Mouse (Mus musculus) neural tube, embryonic 12.5 days (tissue): ENCODE measurements at regions not wholly inside any gene's neighbourhood (a gene's known extent, or its start where the extent isn't known, plus 50 kb on each side); places are given as distances from the start of the nearest gene placed in this dataset.

ENCODE experiments used
- ATAC-seq: fragments of 200-750 bp; cut with Nextera tagmentation; 2 replicates; pipeline ENCODE4 v1.8.0; 2017; ENCODE audit warnings: low read depth, mild to moderate bottlenecking, moderate TSS enrichment, moderate library complexity; ENCODE audit not compliant: low FRiP score
- H3K27ac ChIP-seq: fragments of 300-500 bp; sonication (generic); 2 replicates; pipeline ENCODE4 v1.5.1; 2016
- H3K27me3 ChIP-seq: fragments of 300-500 bp; sonication (generic); replicated peaks from 2 replicates; pipeline ENCODE4 v1.6.1; 2016; ENCODE audit warnings: mild to moderate bottlenecking
- H3K36me3 ChIP-seq: fragments of 300-500 bp; sonication (generic); 2 replicates; pipeline ENCODE4 v1.6.1; 2016; ENCODE audit warnings: mild to moderate bottlenecking
- H3K4me1 ChIP-seq: fragments of 300-500 bp; sonication (generic); 2 replicates; pipeline ENCODE4 v1.6.1; 2016
- H3K4me2 ChIP-seq: fragments of 300-500 bp; sonication (generic); replicated peaks from 2 replicates; pipeline ENCODE4 v1.6.1; 2016; ENCODE audit warnings: mild to moderate bottlenecking
- H3K4me3 ChIP-seq: fragments of 300-500 bp; sonication (generic); 2 replicates; pipeline ENCODE4 v1.5.1; 2016
- H3K9ac ChIP-seq: fragments of 300-500 bp; sonication (generic); 2 replicates; pipeline ENCODE4 v1.6.1; 2016; ENCODE audit warnings: mild to moderate bottlenecking
- H3K9me3 ChIP-seq: fragments of 300-500 bp; sonication (generic); 2 replicates; pipeline ENCODE4 v1.6.1; 2016; ENCODE audit warnings: mild to moderate bottlenecking
- WGBS: fragments of 180-500 bp; shearing (Covaris S2); methylation state at CpG from one replicate; pipeline ENCODE4 v1.1.7; 2016; 5-methylcytosine and 5-hydroxymethylcytosine counted together

DNA sequence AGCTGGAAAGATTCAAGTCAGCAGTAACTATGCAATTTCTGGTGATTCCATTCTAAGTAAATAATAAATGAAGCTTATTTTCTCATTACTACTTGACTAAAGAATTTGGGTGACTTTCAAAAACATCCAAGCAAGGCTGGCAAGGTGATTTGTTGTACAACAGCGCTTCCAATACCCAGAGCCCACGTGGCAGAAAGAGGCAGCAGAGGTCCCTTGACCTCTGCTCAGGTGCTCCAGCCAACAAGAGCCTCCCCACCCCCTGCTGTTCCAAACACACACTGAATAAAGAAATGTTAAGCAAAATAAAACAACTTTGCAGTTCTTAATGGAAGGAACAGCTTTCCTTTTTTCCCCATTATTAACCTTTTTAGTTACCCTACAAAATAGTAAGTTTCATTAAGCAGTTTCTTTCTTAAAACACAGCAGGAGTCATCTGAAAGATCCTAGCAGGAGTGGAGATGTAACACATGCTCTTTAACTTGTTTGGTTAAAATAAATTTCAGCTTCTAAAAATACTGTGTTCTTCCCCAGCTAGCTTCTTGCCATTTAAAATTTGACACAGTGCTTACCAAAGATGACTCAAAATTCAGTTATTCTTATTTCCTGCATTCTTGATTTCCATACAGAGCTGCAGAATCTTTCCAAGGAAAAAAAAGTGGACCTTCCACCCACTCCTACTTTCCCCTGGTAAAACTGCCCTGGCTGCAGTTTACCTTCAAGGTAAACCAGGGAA lies 92.3 kb upstream of the Tbl1xr1 start:
- no peak overlapping the region for H3K4me3 ChIP-seq
- no peaks in the 10 kb centered on the region for H3K36me3 ChIP-seq
- H3K4me1 ChIP-seq = no peaks in the 10 kb centered on the region
- H3K9me3 ChIP-seq = no peaks in the 10 kb centered on the region
- no peak overlapping the region for H3K4me2 ChIP-seq
- no peak for ATAC-seq
- no peaks in the 10 kb centered on the region for H3K27me3 ChIP-seq
- no peak overlapping the region for H3K27ac ChIP-seq
- H3K9ac ChIP-seq = no peak overlapping the region
- WGBS = 43% methylated on average over 2 of the region's 2 CpGs

DNA sequence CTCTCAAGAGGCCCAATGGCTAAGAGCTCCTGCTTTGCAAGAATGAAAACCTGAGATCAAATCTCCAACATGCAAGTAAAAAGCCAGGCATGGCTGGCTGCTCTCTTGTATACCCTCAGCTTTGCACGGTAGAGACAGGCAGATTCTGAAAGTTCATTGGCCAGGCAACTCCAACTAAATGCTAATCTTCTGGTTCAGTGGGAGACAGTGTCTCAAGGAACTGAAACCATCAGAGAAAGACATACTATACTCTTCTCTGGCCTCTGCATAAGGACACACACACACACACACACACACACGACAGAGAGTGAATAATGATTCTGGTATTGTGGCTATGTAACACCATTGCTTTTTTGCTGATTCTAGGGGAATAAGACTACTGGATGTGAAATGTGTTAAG lies 91.6 kb upstream of the Tbl1xr1 start:
- H3K4me2 ChIP-seq = no peak overlapping the region
- H3K4me1 ChIP-seq = no peaks in the 10 kb centered on the region
- no peaks in the 10 kb centered on the region for H3K27me3 ChIP-seq
- no peak overlapping the region for H3K9ac ChIP-seq
- H3K36me3 ChIP-seq = no peaks in the 10 kb centered on the region
- no peak for ATAC-seq
- WGBS = 74% methylated on average over 2 of the region's 2 CpGs
- no peak overlapping the region for H3K27ac ChIP-seq
- H3K4me3 ChIP-seq = no peak overlapping the region
- H3K9me3 ChIP-seq = no peaks in the 10 kb centered on the region

DNA sequence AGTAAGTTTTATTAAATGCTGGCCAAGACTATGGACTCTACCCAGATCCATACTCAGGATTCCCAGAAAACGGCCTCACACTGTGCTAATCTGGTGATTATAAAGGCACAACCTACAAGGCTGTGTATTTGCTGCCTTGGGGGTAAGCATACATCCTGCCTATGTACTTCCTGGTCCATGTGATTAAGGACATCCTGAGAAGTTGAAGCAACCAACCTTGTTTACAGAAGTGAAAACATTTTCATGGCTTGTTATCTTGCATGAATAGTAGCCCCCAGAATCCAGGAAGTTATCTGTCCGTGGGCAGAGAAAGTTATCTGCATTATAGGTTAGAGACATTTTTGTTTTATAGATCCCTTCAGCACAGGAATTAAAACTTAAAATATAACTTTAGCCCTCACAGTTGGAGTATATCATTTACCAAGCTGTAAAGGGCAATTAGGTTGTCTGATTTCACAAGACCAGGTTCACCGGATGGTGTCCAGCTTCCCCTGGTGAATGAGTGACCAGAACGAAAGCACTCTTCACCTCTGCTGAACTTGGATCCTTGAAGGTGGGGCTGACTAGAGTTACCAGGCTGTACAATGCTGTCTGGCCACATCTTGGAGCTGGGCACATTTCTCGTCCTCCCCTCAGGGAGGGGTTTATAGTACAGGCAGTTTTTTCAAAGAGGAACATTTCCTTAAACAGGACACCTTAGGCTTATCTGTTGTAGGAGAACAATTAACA lies 90.1 kb upstream of the Tbl1xr1 start:
- Histone ChIP-seq H3K9me3 (no peaks in the 10 kb centered on the region), H3K27me3 (no peaks in the 10 kb centered on the region), H3K4me3 (no peak overlapping the region), H3K4me1 (no peaks in the 10 kb centered on the region), H3K9ac (no peak overlapping the region), H3K27ac (no peak overlapping the region), H3K4me2 (no peak overlapping the region), H3K36me3 (no peaks in the 10 kb centered on the region)
- ATAC-seq = no peak
- WGBS = 85% methylated on average over 5 of the region's 5 CpGs

DNA sequence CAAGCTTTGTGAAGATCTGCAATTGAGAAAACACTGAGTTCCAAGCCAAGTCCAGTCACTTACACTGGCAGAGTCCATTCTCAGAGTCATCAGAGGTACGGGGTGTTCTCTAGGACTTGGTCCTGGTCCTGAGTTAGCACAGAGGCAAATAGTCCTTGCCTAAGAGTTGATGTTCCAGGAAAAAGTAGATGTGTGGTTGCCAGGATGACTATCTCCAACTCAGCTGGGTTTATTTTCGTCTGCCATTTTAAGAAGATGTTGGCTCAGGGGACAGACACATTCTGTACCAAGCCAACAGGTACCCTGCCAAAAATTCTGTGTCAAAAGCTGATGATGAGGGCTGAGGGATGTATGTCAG lies 89.6 kb upstream of the Tbl1xr1 start:
- H3K9me3 ChIP-seq = no peaks in the 10 kb centered on the region
- no peaks in the 10 kb centered on the region for H3K4me1 ChIP-seq
- no peaks in the 10 kb centered on the region for H3K36me3 ChIP-seq
- 89% methylated on average over 2 of the region's 2 CpGs for WGBS
- H3K27me3 ChIP-seq = no peaks in the 10 kb centered on the region
- no peak for ATAC-seq
- no peak overlapping the region for H3K4me2 ChIP-seq
- H3K27ac ChIP-seq = no peak overlapping the region
- no peak overlapping the region for H3K4me3 ChIP-seq
- no peak overlapping the region for H3K9ac ChIP-seq

DNA sequence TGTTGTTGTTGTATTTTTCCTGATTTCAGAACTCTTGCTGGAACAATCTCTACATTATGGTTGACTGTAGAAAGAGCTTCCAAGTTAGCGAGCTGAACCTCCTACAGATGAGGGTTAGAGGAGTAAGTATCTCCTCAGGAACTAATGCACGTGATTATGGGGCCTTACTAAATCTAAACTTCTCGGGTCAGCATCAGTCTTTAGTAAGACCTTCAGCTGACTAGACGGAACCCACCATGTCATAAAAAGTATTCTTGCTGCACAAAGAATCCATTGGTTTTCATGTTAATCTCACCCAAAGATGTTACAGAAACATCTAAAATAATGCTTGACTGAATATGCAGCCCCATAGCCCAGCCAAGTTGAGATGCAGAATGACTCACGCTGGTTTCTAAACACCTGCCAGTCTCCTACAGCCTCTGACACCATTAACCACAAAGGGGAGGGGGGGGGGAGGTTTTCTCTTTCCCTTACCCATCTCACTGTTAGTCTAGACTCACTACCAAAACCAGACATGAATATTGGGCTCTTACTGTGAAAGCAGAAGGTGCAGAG lies 88.9 kb upstream of the Tbl1xr1 start:
- H3K9ac ChIP-seq = no peak overlapping the region
- no peak overlapping the region for H3K4me3 ChIP-seq
- no peak overlapping the region for H3K27ac ChIP-seq
- no peaks in the 10 kb centered on the region for H3K27me3 ChIP-seq
- no peaks in the 10 kb centered on the region for H3K9me3 ChIP-seq
- H3K36me3 ChIP-seq = no peaks in the 10 kb centered on the region
- H3K4me2 ChIP-seq = no peak overlapping the region
- WGBS = 88% methylated on average over 5 of the region's 5 CpGs
- no peak for ATAC-seq
- H3K4me1 ChIP-seq = no peaks in the 10 kb centered on the region

DNA sequence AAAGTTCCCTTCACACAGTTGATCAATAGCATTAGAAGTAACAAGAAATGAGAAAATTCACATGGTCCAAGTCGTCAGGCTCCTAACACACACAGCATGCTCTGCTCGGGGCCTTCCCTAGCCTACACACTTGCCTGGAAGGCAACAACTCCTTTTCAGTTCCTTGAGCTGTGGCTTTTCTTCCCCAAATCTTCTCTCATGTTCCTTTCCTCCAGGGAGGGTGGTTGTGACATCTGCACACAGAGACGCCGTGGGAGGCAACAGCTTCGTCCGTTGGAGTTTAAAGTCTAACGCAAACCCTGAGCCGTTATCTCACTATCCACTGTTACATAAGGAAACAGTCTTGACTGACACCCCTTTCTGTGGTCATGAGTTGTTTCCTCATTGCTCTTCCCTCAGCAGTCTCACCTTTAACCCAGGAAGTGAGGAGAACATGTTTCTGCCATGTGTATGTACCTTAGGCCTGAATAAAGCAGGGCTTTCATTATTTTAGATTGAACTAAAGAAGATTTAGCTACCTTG lies 88.4 kb upstream of the Tbl1xr1 start:
- no peak overlapping the region for H3K27ac ChIP-seq
- no peak overlapping the region for H3K4me2 ChIP-seq
- no peaks in the 10 kb centered on the region for H3K4me1 ChIP-seq
- WGBS = 88% methylated on average over 8 of the region's 8 CpGs
- no peaks in the 10 kb centered on the region for H3K36me3 ChIP-seq
- no peaks in the 10 kb centered on the region for H3K27me3 ChIP-seq
- ATAC-seq = no peak
- no peak overlapping the region for H3K9ac ChIP-seq
- no peaks in the 10 kb centered on the region for H3K9me3 ChIP-seq
- H3K4me3 ChIP-seq = no peak overlapping the region

DNA sequence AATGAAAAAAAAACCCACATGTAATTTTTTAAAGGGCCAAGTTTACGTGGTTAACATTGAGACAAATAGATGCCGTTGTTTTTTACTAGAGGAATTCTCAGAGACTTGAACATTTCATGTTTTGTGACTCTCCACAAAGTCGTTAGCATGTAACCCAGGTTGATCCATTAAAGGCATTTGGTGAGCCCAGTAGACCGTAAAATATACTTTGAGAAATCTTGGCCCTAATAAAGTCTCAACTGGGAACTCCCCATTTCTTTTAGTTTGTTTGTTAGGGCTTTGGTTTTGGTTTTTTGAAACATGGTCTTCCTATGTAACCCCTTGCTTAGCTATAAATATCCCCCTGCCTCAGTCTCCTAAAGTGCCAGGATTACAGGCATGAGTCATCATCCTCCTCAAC lies 85.9 kb upstream of the Tbl1xr1 start:
- ATAC-seq = no peak
- Histone ChIP-seq H3K27me3 (no peaks in the 10 kb centered on the region), H3K4me1 (no peaks in the 10 kb centered on the region), H3K9me3 (no peaks in the 10 kb centered on the region), H3K27ac (no peak overlapping the region), H3K36me3 (no peaks in the 10 kb centered on the region), H3K4me3 (no peak overlapping the region), H3K9ac (no peak overlapping the region), H3K4me2 (no peak overlapping the region)
- 87% methylated on average over 4 of the region's 4 CpGs for WGBS

DNA sequence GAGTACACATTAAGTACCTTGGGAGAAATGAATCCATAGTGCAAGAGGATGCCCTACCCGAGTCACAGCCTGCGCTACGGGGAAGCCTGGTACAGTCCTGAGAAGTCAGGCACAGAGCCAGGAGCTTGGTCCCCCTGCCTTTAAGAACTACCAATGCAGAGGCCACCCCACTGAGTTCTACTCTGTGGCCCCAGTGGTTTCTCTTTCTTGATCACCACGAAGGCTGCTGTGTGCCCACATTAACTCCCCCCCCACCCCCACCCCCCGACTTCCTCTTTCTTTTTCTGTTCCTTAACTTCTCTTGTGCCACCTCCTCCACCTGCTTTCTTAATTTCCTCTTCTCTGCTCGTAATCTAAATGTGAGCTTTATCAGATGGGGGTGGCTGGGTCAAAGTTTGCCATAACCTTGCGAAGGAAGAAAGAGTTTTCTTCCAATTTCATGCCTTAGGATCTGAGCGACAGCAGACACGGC lies 84.7 kb upstream of the Tbl1xr1 start:
- Histone ChIP-seq H3K27me3 (no peaks in the 10 kb centered on the region), H3K9me3 (no peaks in the 10 kb centered on the region), H3K27ac (no peak overlapping the region), H3K9ac (no peak overlapping the region), H3K4me3 (no peak overlapping the region), H3K4me1 (no peaks in the 10 kb centered on the region), H3K36me3 (no peaks in the 10 kb centered on the region), H3K4me2 (no peak overlapping the region)
- no peak for ATAC-seq
- 75% methylated on average over 9 of the region's 9 CpGs for WGBS

DNA sequence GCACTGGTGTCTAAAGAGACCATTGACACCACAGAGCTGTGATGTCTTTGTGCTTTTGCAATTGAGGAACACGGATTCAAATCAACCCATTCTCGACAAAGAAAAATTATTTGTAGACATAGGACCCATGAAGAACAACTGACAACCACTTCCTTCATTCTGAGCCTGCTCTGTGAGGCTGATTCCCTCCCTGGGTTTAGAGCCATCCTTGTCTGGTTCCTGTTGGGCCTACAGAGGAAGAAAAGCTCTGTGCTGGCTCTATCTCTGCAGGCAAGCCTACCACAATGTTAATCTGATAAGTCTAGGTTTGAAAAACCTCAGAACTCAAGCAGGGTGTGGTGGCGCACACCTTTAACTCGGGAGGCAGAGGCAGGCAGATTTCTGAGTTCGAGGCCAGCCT lies 84.2 kb upstream of the Tbl1xr1 start:
- Histone ChIP-seq H3K9me3 (no peaks in the 10 kb centered on the region), H3K27me3 (no peaks in the 10 kb centered on the region), H3K4me2 (no peak overlapping the region), H3K27ac (no peak overlapping the region), H3K4me3 (no peak overlapping the region), H3K36me3 (no peaks in the 10 kb centered on the region), H3K4me1 (no peaks in the 10 kb centered on the region), H3K9ac (no peak overlapping the region)
- ATAC-seq = no peak
- 88% methylated on average over 5 of the region's 5 CpGs for WGBS

DNA sequence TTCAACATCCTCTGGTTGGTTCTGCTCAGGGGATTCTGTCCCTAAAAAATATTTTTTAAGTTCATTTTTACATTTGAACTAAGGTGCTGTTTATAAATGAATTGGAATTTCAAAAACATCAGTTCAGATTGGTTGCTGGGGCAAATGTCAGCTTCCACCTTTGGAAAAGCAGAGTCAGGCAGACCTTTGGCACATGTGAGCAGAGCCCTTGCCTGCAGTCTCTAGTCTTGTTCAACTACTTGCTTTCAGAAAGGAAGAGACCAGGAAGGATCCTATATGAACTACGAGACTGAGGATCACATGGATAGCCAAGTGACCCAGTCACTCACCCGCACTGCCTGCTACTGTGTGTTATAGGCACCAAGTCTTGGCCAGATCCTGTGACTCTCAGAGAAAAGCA lies 82.5 kb upstream of the Tbl1xr1 start:
- Histone ChIP-seq H3K9me3 (no peaks in the 10 kb centered on the region), H3K4me1 (no peaks in the 10 kb centered on the region), H3K9ac (no peak overlapping the region), H3K27me3 (no peaks in the 10 kb centered on the region), H3K36me3 (no peaks in the 10 kb centered on the region), H3K4me3 (no peak overlapping the region), H3K4me2 (no peak overlapping the region), H3K27ac (no peak overlapping the region)
- 89% methylated on average over 2 of the region's 2 CpGs for WGBS
- ATAC-seq = no peak

DNA sequence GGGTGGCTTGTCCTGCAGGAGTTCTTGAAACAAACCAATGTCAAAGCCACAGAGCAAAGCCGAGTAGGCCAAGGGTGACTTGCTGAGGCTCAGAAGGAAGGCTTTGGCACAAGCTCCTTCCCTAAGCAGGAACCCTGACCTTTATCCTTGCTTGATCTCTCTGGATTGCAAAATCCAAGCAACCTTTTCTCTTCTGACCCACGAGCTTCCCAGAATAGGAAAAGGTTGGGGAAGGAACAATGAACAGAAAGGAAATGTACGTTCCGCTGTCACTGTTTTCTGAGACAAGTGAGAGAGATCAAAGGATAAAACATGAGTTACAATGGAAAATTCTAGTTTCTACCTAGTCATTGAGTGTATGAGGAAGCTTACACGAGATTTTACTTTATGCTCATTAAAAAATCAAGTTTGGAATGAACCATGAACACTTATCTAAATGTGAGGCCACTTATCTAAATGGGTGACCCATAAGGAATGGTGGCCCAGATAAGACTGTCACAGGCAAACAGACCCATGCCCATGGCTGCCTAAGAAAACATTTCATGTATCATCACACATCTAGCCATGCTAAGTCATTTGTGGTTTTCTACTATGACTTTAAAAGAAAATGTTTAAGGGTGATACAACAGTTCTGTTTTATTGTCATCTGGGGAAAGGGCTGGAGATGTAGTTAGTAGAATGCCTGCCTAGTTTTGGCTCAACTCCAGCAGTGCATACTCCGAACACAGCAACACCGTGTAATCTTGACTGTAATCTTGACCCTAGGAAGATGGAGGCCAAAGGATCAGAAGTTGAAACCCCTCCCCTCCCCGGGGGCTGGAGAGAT lies 80.7 kb upstream of the Tbl1xr1 start:
- H3K4me2 ChIP-seq = no peak overlapping the region
- ATAC-seq = no peak
- H3K9me3 ChIP-seq = no peaks in the 10 kb centered on the region
- no peak overlapping the region for H3K27ac ChIP-seq
- WGBS = 83% methylated on average over 8 of the region's 8 CpGs
- H3K27me3 ChIP-seq = no peaks in the 10 kb centered on the region
- no peak overlapping the region for H3K4me3 ChIP-seq
- H3K9ac ChIP-seq = no peak overlapping the region
- H3K36me3 ChIP-seq = no peaks in the 10 kb centered on the region
- no peaks in the 10 kb centered on the region for H3K4me1 ChIP-seq

DNA sequence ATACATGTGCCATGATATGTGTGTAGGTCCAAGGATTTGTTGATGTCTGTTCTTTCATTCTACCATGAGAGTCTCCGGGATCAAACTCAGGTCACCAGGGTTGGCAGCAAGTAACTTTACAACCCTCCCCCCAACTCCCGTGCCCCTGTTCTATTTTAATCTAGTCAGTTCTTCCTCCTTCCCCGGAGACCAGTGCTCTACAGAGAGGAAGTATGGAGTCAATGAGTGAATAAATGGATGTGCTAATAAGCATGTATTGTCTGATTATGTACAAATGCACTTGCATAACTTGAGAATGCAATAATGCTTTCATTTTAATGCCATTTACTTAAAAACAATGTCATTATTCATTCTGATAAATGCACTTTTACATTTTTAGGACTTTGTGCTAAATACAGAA lies 79.1 kb upstream of the Tbl1xr1 start:
- H3K4me3 ChIP-seq = no peak overlapping the region
- no peaks in the 10 kb centered on the region for H3K27me3 ChIP-seq
- WGBS = 76% methylated on average over 3 of the region's 3 CpGs
- H3K9me3 ChIP-seq = no peaks in the 10 kb centered on the region
- no peak for ATAC-seq
- H3K4me1 ChIP-seq = no peaks in the 10 kb centered on the region
- H3K4me2 ChIP-seq = no peak overlapping the region
- no peaks in the 10 kb centered on the region for H3K36me3 ChIP-seq
- H3K9ac ChIP-seq = no peak overlapping the region
- H3K27ac ChIP-seq = no peak overlapping the region
